Mouse (Mus musculus): ENCODE measurements at regions not wholly inside any gene's neighbourhood (a gene's known extent, or its start where the extent isn't known, plus 50 kb on each side); places are given as distances from the start of the nearest gene placed in this dataset.

DNA sequence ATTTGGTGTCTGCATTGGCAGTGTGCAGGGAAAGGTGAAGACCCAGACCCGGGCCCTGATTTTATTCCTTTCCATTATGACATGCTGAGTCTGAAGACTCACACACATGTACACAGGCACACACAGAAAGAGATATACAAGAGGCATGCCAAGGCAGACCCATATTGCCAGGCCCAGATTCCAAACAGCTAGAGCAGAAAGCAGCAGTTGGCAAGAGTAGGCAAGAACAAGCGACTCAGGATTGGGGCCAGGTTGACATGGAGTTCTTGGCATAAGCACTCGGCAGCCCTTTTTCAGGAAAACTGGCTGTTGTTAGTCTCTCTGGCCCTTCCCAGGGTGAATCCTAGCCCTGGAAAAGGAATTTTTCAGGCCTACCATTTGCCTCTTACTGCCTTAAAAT, 236.6 kb downstream of the Sp3 start:
- TF ChIP-seq CTCF (IDR thresholded peaks at IDR 0.05; ENCODE audit: extremely low read depth, insufficient read depth, insufficient read length, insufficient replicate concordance) (no peak), POLR2A (IDR thresholded peaks at IDR 0.05; ENCODE audit: low read depth, low read length) (no peak)
